Mouse (Mus musculus) E14TG2a.4 (cell line): ENCODE measurements at regions not wholly inside any gene's neighbourhood (a gene's known extent, or its start where the extent isn't known, plus 50 kb on each side); places are given as distances from the start of the nearest gene placed in this dataset.

Experiments
- CTCF ChIP-seq: conservative IDR thresholded peaks from 2 replicates; pipeline ENCODE4 v1.5.1; 2014; ENCODE audit warnings: low read length
- POU5F1 ChIP-seq: IDR thresholded peaks from 2 replicates; pipeline ENCODE4 v1.6.1; 2014; ENCODE audit warnings: low read length, borderline replicate concordance

DNA sequence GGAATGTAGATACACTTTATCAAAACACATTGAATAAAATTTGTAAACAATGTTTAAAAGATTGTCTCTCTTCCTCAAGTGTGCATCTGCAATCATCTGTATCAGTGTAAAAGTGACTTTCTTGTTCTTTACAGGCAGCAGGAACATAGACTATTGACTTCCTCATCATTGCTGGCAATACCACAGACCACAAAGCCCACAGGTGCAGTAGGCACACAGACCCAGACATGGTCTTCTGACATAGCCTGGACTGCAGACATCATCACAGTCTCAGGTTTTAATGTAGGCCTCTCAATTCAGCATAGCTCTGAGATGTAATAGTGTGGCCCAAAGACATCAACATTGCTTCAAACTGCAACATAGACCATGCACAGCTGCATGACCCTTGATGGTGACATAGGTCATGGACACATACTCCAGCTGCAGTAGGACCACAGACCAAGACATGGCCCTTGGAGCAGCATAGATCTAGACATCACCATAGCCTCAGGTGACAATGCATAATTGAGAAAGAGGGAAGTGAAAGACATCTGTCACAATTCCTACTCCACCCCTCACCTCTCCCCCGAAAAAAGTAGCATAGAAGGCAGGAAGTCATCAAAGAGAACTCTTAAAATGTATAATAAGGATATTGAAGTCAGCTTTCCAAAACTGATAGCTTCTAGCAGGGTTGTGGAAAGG lies 74.1 kb upstream of the Speer2 start:
- TF ChIP-seq CTCF, result no peak
- no peak for TF ChIP-seq POU5F1
